Mouse (Mus musculus): ENCODE results near the gene Il4i1. TPM values are rescaled to one million over a fixed set of nuclear protein-coding genes. Genes with fewer than 3 reads are reported as not detected.

The Il4i1 gene
- polyA plus RNA-seq, 1 experiment from 2014 or later, result 0.51 TPM

DNA sequence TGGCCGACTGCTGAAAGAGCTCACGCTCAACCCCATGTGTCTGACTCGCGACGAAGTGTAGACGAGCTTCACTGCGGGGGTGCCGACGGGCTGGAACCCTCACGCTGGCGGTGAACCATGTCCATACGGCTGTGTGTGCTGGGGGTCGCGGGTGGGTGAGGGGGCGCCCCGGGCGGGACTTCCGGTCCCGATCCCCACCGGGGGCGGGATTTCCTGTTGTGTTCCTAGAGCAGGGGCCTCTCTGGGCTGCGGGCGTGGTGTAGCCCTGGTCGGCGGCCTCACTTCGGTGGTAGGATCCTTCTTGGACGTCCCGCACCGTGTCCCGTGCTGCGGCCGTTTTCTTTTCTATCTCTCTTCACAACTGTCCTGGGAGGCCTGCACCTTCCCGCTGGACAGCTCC is 34.0 kb downstream of the Il4i1 start:
- peak overlapping the region; percentile 96 for H3K4me2 ChIP-seq
- H3K27me3 ChIP-seq (replicated peaks), result no peaks in the 10 kb centered on the region
- H3K4me3 ChIP-seq, result peak overlapping the region; percentile 82
- peak overlapping the region; percentile 94 for H3K9ac ChIP-seq
- peaks cover 52% of the 10 kb centered on the region for H3K4me1 ChIP-seq
- ATAC-seq (ENCODE audit: extremely low read depth, insufficient number of reproducible peaks, low FRiP score, low TSS enrichment), result no peak
- peaks cover 40% of the 10 kb centered on the region for H3K36me3 ChIP-seq
- H3K27ac ChIP-seq (replicated peaks), result peak overlapping the region; percentile 99
- no peaks in the 10 kb centered on the region for H3K9me3 ChIP-seq
- under 1% methylated on average over 33 of the region's 33 CpGs for WGBS

DNA sequence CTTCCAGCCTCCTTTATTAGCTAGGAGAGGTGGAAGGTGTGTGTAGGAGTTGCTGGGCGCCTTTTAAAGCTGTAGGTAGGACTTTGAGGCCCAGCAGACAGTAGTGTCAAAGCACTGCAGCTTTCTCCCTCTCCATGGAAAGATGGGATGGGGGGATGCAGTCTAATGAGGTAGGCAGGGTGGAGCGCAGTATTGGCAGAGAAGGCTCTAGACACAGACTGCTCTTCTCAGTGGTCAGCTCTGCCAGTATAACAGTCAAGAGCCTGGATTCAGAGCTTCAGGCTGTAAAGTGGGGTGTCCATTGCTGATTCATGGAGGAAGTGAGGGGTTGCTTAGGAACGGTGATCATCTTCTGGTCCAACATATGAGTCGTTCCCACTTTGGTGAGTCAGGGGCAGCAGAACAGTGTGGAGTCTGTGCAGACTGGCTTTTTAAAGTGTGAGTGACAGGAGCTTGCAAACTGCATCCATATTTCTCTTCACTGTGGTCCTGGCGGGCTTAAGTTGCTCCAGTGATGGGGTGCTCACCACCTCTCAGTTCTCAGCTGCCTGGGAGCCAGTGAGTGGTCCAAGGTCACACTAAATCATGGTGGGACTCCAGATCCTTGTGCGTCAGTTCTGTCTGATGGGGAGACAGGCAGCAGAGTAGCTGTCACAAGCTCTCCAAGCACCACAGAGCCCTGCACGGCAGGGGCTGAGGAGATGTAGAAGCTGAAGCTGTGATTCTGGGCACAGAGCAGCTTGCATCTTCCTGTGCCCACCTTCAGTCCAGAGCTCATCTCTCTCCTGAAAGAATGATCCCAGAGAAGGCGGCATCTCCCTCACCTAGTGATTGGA is 34.8 kb downstream of the Il4i1 start:
- Histone ChIP-seq H3K27me3 (replicated peaks) (no peaks in the 10 kb centered on the region), H3K4me1 (peaks cover 61% of the 10 kb centered on the region), H3K36me3 (peaks cover 31% of the 10 kb centered on the region), H3K4me2 (peak overlapping the region; percentile 96), H3K9ac (peak overlapping the region; percentile 94), H3K9me3 (no peaks in the 10 kb centered on the region), H3K27ac (replicated peaks) (peak overlapping the region; percentile 99), H3K4me3 (peak overlapping the region; percentile 82)
- 69% methylated on average over 8 of the region's 8 CpGs for WGBS
- no peak for ATAC-seq (ENCODE audit: extremely low read depth, insufficient number of reproducible peaks, low FRiP score, low TSS enrichment)

DNA sequence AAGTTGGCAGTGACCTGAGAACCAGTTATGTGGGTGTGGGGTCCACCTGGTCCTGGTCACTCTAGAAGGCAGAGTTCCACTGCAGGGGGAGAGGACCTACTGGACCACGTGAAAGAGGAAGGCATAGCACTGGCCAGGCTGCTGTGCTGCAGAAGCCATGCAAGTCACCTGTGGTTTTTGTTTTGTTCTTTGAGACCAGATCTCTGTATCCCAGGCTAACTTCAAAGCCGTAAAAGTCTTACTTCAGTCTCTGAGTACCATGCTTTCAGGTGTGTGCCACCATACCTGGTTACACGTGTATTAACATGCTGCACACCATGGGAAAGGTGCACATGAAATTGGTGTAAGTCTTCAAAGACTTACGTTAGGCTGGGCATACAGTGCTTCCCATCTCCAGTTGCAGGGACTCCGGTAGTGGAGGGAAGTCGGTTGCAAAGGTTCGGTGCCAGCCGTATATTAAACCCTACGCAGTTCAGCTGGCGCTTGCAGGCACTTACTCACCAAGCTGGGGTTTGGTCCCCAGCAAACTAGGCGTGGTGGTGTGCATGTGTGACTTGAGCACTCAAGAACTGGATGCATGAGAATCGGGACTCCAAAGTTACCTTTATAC is 35.5 kb downstream of the Il4i1 start:
- Histone ChIP-seq H3K36me3 (peaks cover 24% of the 10 kb centered on the region), H3K9ac (peak overlapping the region; percentile 94), H3K27me3 (replicated peaks) (no peaks in the 10 kb centered on the region), H3K4me1 (peaks cover 68% of the 10 kb centered on the region), H3K27ac (replicated peaks) (no peak overlapping the region; the same call in 1 of the 2 replicates), H3K9me3 (no peaks in the 10 kb centered on the region), H3K4me3 (peak overlapping the region; percentile 82), H3K4me2 (peak overlapping the region; percentile 96)
- no peak for ATAC-seq (ENCODE audit: extremely low read depth, insufficient number of reproducible peaks, low FRiP score, low TSS enrichment)
- WGBS, result 87% methylated on average over 12 of the region's 12 CpGs

DNA sequence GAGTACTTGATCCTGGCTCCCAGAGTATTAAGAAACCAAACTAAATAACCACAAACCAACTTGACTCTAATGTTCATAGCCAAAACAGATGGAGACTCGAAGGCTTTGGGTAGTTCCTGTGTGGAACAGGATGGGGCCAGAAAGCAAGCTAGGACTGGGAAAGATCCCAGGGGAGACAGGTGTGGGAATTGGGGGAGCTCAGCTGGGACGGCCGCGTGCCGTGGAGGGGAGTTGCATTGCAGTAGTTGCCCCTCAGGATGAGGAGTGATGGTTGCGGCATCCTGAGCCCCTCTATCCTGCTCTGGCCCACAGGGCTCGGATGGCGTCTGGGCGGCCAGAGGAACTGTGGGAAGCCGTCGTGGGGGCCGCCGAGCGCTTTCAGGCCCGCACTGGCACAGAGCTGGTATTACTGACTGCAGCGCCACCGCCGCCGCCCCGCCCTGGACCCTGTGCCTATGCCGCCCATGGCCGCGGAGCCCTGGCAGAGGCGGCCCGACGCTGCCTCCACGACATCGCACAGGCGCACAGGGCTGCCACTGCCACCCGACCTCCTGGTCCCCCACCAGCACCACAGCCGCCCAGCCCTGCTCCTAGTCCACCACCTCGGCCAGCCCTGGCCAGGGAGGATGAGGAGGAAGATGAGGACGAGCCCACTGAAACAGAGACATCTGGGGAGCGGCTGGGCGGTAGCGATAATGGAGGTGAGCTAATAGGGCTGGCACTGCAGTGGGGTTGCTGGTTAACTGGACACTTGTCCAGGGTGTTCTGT is 36.3 kb downstream of the Il4i1 start:
- Histone ChIP-seq H3K4me3 (peak overlapping the region; percentile 15; the same call in 1 of the 2 replicates), H3K9ac (peak overlapping the region; percentile 24; the same call in 1 of the 2 replicates), H3K9me3 (no peaks in the 10 kb centered on the region), H3K4me1 (peaks cover 67% of the 10 kb centered on the region), H3K27ac (replicated peaks) (no peak overlapping the region), H3K27me3 (replicated peaks) (no peaks in the 10 kb centered on the region), H3K4me2 (peak overlapping the region; percentile 87; the same call in 1 of the 2 replicates), H3K36me3 (peaks cover 21% of the 10 kb centered on the region)
- WGBS, result 84% methylated on average over 36 of the region's 36 CpGs
- no peak for ATAC-seq (ENCODE audit: extremely low read depth, insufficient number of reproducible peaks, low FRiP score, low TSS enrichment)

DNA sequence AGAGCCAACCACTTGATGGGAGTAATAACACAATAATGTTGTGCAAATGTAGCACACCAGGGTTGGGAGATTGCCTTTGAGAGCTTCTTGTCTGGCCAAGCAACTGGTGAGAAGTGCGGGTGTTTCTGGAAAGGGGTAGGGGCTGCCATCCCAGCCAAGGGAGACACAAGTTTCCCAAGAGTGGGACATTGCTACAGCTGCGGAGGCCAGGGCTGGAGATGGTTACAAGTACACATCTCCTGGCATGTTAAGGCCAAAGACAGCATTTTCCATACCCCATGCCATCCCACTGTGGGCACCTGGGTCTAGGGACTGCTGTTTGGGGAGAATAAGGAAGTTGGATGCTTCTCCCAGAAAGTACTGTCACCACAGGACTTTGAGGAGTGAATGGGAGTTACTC is 36.9 kb downstream of the Il4i1 start:
- Histone ChIP-seq H3K27ac (replicated peaks) (no peak overlapping the region), H3K9me3 (no peaks in the 10 kb centered on the region), H3K9ac (0 out of 2 replicates have a peak overlapping the region, but pooled peaks have one; percentile 24), H3K27me3 (replicated peaks) (no peaks in the 10 kb centered on the region), H3K4me2 (peak overlapping the region; percentile 87), H3K36me3 (peaks cover 21% of the 10 kb centered on the region), H3K4me3 (peak overlapping the region; percentile 55; the same call in 1 of the 2 replicates), H3K4me1 (peaks cover 67% of the 10 kb centered on the region)
- 93% methylated on average over 2 of the region's 2 CpGs for WGBS
- no peak for ATAC-seq (ENCODE audit: extremely low read depth, insufficient number of reproducible peaks, low FRiP score, low TSS enrichment)

DNA sequence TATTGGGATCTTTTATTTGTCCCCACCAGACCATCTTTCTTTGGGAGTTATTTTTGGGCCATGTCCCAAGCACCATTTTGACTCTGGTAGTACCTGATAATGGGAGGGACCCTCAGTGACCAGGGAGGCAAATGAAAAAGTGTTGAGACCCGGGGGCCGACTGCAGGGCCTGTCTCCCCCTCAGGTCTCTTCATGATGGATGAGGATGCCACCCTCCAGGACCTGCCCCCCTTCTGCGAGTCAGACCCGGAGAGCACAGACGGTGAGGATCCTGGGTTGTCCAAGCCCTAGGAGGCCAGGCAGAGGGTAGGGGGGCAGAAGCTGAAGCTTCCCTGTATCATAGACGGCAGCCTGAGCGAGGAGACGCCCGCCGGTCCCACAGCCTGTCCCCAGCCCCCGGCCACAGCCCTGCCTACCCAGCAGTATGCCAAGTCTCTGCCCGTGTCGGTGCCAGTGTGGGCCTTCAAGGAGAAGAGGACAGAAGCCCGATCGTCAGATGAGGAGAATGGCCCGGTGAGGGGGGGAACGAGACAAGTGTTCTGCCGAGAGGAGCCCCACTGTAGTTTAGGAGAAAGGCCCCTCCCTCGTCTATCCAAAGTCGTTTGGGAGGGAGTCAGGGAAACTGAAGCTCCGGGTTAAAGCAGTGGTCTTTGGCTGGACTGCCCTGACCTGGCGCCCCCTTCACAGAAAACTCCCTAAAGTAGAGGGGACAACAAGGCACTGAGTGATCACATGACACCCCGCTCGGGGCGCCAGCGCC is 37.6 kb downstream of the Il4i1 start:
- WGBS, result 23% methylated on average over 26 of the region's 26 CpGs
- Histone ChIP-seq H3K36me3 (peaks cover 21% of the 10 kb centered on the region), H3K4me2 (peak overlapping the region; percentile 87), H3K4me1 (peaks cover 72% of the 10 kb centered on the region), H3K27ac (replicated peaks) (peak overlapping the region; percentile 98), H3K9ac (peak overlapping the region; percentile 89), H3K4me3 (peak overlapping the region; percentile 55), H3K9me3 (no peaks in the 10 kb centered on the region), H3K27me3 (replicated peaks) (no peaks in the 10 kb centered on the region)
- ATAC-seq (ENCODE audit: extremely low read depth, insufficient number of reproducible peaks, low FRiP score, low TSS enrichment), result no peak

DNA sequence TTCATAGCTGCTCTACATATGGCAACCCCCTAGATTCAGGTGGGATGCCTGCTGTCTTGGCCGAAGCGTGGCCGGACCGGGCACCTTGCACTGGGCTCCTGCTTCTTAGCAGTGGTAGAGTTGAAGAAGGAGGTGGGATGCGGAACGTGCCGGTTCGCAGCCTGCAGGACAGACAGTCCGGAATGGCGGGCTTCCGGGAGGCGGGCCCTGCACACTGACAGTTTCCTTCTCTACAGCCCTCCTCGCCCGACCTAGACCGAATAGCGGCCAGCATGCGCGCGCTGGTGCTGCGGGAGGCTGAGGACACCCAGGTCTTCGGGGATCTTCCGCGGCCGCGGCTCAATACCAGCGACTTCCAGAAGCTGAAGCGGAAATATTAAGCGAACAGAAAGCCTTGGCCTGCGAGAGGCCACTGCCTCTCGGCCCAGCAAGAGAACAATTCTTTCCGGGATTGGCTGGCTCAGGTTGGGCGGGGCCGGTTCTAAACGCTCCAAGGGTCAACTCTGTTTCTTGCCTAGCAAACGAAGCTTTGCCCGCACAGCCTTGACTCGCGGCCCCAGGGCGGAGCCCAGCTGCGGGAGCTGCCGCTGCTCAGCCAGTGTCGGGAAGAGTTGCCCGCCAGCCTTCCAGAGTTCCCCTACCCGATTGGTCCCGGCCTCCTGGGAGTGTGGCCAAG is 38.3 kb downstream of the Il4i1 start:
- 4% methylated on average over 45 of the region's 45 CpGs for WGBS
- Histone ChIP-seq H3K27me3 (replicated peaks) (no peaks in the 10 kb centered on the region), H3K4me3 (peak overlapping the region; percentile 55), H3K27ac (replicated peaks) (peak overlapping the region; percentile 98), H3K9me3 (no peaks in the 10 kb centered on the region), H3K36me3 (peaks cover 25% of the 10 kb centered on the region), H3K4me1 (peaks cover 72% of the 10 kb centered on the region), H3K4me2 (peak overlapping the region; percentile 87), H3K9ac (peak overlapping the region; percentile 89)
- peak; percentile 51 for ATAC-seq (ENCODE audit: extremely low read depth, insufficient number of reproducible peaks, low FRiP score, low TSS enrichment)

DNA sequence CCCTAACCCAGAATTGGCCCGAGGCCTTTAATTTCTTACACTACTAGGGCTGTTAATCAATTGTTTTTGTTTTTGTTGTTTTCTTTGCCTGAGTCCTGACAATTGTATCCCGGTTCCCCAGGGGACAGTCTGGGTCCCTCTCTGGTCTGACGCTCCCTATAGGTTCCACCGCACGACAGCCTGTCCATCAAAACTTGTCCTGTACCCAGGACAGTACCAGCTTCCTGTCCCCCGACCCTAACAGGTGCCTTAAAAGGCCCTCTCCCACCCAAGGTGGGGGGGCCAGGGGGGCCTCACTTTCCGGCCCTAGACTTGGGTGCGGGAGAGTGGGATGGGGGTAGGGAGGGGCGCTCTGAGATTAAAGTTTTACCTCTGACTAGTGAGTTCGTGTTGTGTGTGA is 38.8 kb downstream of the Il4i1 start:
- WGBS, result 40% methylated on average over 10 of the region's 10 CpGs
- Histone ChIP-seq H3K36me3 (peaks cover 30% of the 10 kb centered on the region), H3K27me3 (replicated peaks) (no peaks in the 10 kb centered on the region), H3K4me1 (peaks cover 72% of the 10 kb centered on the region), H3K9ac (peak overlapping the region; percentile 89), H3K4me2 (peak overlapping the region; percentile 87), H3K9me3 (no peaks in the 10 kb centered on the region), H3K27ac (replicated peaks) (peak overlapping the region; percentile 98), H3K4me3 (peak overlapping the region; percentile 55)
- ATAC-seq (ENCODE audit: extremely low read depth, insufficient number of reproducible peaks, low FRiP score, low TSS enrichment), result no peak

DNA sequence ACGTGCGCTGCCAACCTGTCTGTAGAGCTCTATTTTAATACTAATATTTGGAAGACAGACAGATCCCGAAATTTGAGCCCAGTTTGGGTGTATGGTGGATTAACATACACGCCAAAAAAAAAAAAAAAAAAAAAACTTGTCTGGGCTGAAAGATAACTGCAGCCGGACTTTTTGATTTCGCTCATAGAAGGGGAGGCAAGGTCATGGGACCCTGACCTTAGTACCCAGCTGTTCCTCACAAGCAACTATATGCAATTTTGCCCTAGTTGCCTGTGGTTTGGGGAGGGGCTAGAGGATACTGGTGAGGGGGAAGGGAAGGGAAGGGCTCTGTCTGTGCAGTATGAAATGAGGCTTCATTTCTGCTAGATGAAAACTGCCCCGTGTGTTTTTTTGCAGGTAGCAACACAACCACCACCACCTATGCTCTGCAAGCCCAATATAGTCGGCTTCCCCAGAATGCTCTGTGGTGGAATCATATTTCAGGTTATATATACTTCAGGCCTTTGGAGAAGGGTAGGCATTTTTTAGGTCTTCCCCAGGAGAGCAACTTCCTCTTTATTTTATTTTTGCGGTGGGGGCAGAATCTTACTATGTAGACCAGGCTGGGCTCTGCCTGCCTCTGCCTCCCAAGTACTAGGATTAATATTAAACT is 40.2 kb downstream of the Il4i1 start:
- 58% methylated on average over 9 of the region's 9 CpGs for WGBS

More for the DNA sequence above, 40.2 kb downstream of the Il4i1 start:
- H3K9me3 ChIP-seq, result no peaks in the 10 kb centered on the region
- H3K27me3 ChIP-seq (replicated peaks), result no peaks in the 10 kb centered on the region
- H3K36me3 ChIP-seq, result peaks cover 35% of the 10 kb centered on the region
- H3K4me3 ChIP-seq, result peak overlapping the region; percentile 88
- no peak for ATAC-seq (ENCODE audit: extremely low read depth, insufficient number of reproducible peaks, low FRiP score, low TSS enrichment)
- peak overlapping the region; percentile 94 for H3K9ac ChIP-seq
- H3K4me1 ChIP-seq, result peaks cover 74% of the 10 kb centered on the region
- peak overlapping the region; percentile 93 for H3K27ac ChIP-seq (replicated peaks)
- peak overlapping the region; percentile 87 for H3K4me2 ChIP-seq

Data from heart, embryonic 13.5 days (tissue).